Mouse (Mus musculus) frontal cortex, adult 2 months (tissue): ENCODE results near the gene Gm20721. TPM values are rescaled to one million over a fixed set of nuclear protein-coding genes. Genes with fewer than 3 reads are reported as not detected.

Experiments used
- DNase-seq, 2 experiments: peaks; one replicate each; pipeline ENCODE4 v3.0.0; 2022; ENCODE audit warnings: low spot score in 1 of 2; ENCODE audit errors: extremely low spot score in 1 of 2
- polyA plus RNA-seq: library from polyadenylated mRNA; depleted of rRNA; stranded (reverse); fragments of >200 nt; gene quantifications from 2 replicates; pipeline ENCODE4 v1.2.3, GENCODE M21; 2012

The Gm20721 gene
- polyA plus RNA-seq, 1 experiment = 7.7 TPM

- no peak for DNase-seq
Measured at GRCm38 (mm10) chr2:174299771-174300160, 46.7 kb downstream of the Gm20721 start.

DNA sequence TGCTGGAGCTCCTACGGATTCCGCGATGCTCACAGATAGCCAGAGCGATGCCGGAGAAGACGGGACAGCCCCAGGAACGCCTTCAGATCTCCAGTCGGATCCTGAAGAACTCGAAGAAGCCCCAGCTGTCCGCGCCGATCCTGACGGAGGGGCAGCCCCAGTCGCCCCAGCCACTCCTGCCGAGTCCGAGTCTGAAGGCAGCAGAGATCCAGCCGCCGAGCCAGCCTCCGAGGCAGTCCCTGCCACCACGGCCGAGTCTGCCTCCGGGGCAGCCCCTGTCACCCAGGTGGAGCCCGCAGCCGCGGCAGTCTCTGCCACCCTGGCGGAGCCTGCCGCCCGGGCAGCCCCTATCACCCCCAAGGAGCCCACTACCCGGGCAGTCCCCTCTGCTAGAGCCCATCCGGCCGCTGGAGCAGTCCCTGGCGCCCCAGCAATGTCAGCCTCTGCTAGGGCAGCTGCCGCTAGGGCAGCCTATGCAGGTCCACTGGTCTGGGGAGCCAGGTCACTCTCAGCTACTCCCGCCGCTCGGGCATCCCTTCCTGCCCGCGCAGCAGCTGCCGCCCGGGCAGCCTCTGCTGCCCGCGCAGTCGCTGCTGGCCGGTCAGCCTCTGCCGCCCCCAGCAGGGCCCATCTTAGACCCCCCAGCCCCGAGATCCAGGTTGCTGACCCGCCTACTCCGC lies 47.3 kb downstream of the Gm20721 start:
- no peak for DNase-seq

DNA sequence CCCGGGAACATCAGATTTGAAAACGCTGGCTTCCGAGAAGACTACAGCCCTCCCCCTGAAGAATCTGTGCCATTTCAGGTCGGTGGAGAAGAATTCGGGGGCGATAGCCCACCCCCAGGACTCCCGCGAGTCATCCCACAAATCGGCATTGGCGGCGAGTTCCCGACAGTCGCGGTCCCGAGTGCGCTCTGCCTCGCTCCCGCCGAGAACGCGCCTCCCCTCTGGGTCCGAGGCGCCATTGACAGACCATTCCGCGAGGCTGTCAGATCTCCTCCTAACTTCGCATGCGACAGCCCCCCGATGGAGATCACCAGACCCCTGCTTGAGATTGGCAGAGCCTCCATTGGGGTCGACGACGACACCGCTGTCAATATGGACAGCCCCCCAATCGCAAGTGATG lies 48.0 kb downstream of the Gm20721 start:
- no peak for DNase-seq

GRCm38 (mm10) chr2:174297851-174298250 lies 48.7 kb downstream of the Gm20721 start:
- no peak for DNase-seq

DNA sequence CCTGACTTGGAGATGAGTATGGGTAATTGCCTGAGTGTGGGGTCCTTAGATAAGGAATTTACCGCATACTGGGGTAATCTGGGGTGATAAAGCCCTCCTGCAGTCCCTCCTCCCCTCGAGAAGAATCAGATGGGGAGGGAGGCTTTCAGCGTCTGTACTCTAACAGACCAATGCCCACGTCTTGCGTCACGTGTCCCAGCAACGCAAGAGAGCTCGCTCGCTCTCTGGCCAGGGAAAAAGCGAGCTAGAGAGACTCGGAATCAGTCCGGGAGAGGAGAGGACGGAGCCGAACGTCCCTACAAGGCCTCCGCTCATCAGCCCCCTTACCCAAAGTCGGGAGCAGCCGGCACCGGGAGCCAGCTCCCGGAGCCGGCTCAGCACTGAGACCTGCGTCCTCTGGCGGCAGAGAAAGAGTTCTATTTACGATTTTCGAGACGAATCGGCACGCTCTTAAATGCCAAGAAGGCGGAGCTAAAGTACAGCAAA lies 49.4 kb downstream of the Gm20721 start:
- peak in 1 of 2 experiments; percentile 37 for DNase-seq

GRCm38 (mm10) chr2:174295900-174296465 lies 50.5 kb downstream of the Gm20721 start:
- no peak for DNase-seq

DNA sequence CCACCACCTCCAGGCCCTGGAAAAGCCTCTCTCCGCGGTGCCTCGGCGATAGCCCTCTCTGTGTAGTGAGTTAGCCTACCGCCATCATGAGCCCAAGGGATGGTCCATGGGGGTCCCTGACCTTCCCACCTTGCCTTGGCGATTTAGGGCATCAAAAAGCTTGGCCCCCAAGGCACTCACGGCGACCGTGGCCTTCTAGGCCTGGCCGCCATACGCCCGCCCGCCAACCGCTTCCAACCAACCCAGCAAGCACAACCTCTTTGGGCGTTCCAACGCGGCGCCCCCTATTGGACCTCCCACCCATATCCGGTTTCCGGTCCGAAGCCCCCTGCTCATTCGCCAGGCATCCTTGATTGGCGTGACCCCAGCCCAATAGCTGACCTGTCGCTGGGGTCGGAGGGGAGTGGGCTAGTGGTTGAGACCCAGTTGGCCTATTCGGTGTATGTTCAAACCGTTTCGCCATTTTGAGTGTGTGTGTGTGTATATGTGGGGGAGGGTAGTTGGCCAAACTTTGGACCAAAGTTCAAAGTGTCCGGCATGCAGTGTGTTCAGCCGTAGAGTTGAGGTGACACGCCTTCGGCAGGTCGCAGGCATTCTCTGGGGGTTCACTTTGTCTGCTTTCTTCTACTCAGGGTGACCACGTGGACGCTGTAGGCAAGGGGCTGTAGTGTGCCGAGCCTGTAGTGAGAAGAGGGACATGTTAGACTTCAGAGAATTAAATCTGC lies 51.2 kb downstream of the Gm20721 start:
- DNase-seq = peak; percentile 29 to 63

DNA sequence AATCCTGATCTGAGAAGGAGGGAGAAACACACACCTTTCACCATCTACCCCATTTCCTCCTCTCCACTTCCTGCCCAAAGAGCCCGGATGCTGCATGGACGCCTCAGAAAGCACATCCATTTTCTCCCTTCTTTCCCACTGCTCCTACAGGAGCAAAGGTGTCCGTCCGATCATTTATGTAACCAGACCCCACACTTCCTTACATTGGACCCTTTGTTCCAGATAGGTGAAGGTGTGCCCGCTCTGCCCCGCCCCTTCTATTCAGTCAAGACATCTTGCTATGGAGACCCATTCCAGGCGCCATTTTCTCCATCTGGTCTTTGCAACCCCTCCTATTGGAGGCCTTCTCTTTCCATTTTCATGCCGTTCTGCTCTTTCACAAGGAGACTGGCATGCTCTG lies 52.1 kb downstream of the Gm20721 start:
- DNase-seq = no peak

DNA sequence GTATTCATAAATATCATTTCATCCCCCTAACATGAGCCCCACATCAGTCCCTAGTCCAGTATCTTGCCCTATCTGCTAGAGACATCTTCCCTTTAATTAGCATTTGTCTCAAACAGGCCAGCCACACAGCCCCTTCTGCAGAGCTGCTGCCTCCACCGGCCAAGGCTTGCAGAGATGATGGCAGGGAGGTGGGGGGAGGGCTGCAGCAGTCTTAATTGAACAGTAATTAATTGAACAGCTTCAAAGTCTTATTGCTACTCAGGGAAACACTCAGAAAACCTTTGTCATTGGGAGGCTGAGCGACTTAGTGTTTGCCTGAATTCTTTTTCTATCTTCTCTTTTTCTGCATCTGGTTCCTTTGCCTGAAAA lies 54.9 kb downstream of the Gm20721 start:
- no peak for DNase-seq

- DNase-seq = no peak
Measured at GRCm38 (mm10) chr2:174291029-174291661, 55.4 kb downstream of the Gm20721 start.

DNA sequence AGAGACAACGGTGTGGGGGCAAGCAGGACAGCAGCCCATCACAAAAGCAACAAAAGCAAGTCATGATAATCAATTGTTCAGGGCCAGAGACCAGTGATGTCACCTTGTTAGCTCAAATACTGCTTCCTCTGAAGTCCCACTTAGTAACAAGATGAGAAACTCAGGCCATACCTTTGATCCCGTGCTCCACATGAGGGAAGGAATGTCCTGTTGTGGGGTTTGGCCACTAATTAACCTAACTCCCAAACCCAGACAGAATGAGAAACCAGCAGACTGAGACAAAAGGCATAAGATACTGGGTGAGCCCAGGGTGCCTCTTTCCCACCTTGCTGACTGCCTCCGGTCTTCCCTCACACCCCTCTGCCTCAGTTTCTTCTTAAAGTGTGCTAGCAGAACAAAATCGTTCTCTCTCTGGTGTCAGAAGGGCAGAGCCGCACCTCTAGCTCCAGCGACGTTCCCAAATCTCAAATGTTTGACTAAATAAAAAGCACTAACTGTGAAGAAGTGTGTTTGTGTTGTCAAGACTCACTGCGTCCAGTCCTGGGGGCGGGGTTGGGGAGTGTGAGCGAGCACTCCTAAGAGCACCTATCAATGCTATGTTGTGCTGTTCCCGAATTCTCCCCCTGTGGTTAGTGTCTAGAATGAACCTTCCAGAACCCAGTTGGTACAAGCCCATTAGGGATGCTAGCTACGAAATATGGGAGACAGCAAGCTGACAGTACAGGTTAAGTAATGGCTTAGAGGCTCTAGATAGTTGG lies 57.7 kb downstream of the Gm20721 start:
- DNase-seq = no peak

DNA sequence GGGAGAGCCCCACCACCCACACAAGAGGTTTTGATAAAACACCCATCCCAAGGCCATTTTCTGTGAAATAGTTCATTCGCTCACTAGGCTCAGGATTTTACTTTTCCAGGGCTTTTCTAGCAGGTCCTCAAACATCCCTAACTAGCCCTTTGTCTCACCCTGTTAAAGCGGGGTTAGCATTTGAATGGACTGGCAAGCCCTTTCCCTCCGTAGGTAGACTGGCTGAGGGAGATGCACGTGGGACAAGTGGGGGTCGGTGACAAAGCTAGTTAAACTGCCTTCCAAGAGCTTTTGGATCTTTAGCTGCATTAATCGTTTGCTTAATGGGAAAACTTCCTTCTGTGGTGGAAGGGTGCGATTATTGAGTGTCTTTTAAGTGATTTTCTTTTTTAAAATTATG lies 58.6 kb downstream of the Gm20721 start:
- DNase-seq = no peak

GRCm38 (mm10) chr2:174285921-174286470 lies 60.5 kb downstream of the Gm20721 start:
- no peak for DNase-seq

DNA sequence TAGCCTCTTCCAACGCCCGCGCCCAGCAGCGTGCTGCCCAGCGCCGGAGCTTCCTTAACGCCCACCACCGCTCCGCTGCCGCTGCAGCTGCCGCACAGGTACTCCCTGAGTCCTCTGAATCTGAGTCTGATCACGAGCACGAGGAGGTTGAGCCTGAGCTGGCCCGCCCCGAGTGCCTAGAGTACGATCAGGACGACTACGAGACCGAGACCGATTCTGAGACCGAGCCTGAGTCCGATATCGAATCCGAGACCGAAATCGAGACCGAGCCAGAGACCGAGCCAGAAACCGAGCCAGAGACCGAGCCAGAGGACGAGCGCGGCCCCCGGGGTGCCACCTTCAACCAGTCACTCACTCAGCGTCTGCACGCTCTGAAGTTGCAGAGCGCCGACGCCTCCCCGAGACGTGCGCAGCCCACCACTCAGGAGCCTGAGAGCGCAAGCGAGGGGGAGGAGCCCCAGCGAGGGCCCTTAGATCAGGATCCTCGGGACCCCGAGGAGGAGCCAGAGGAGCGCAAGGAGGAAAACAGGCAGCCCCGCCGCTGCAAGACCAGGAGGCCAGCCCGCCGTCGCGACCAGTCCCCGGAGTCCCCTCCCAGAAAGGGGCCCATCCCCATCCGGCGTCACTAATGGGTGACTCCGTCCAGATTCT lies 61.6 kb downstream of the Gm20721 start:
- no peak for DNase-seq

- peak in 1 of 2 experiments; percentile 50 for DNase-seq
Measured at GRCm38 (mm10) chr2:174284011-174284410, 62.5 kb downstream of the Gm20721 start, which contains the start of gene Gnas. Gene Gnas (plus strand): TSS chr2:174284320.

DNA sequence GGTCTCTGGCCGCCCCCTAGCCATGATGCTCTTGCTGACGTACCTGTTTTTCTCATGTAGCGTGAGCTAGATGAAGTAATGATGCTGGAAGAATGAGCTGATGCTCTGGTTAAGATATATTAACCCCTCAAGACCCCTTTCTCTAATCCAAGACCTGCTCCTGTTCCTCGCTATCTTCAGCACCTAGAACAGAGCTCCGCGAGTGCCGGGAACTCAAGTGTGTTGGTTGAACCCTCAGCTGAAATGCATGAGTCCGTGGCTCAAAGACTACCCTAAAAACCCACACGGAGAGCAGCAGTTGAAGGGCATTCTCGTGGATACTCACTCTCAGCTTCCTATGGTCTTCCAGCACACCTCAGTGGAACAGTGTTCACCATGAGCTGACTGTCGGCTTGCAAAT lies 63.2 kb downstream of the Gm20721 start:
- DNase-seq = no peak
